Mouse (Mus musculus) stomach, postnatal 0 days (tissue): ENCODE measurements around the gene Magi2.

Experiments
- CTCF ChIP-seq: IDR thresholded peaks from 2 replicates; pipeline ENCODE4 v1.5.1; 2016; ENCODE audit warnings: antibody characterized with exemption, low read depth, mild to moderate bottlenecking, moderate library complexity
- EP300 ChIP-seq: optimal IDR thresholded peaks from 2 replicates; pipeline ENCODE3; 2016; ENCODE audit warnings: antibody characterized with exemption

- TF ChIP-seq CTCF (no peak), EP300 (no peak)
These were observed 519.1 kb downstream of the Magi2 start for GRCm38 (mm10) chr5:19745916-19746315.
